Mouse (Mus musculus) liver, embryonic 16.5 days (tissue): ENCODE measurements at regions not wholly inside any gene's neighbourhood (a gene's known extent, or its start where the extent isn't known, plus 50 kb on each side); places are given as distances from the start of the nearest gene placed in this dataset.

Experiments
- ATAC-seq: fragments of 200-750 bp; cut with Nextera tagmentation; 2 replicates; pipeline ENCODE4 v1.8.0; 2017; ENCODE audit warnings: low read depth, mild to moderate bottlenecking, moderate number of reproducible peaks, moderate library complexity
- H3K27ac ChIP-seq: fragments of 300-500 bp; sonication (generic); 2 replicates; pipeline ENCODE4 v1.5.1; 2014; ENCODE audit warnings: mild to moderate bottlenecking, low read length
- H3K27me3 ChIP-seq: fragments of 300-500 bp; sonication (generic); 2 replicates; pipeline ENCODE4 v1.6.1; 2014; ENCODE audit warnings: low read depth, low read length, mixed read lengths; ENCODE audit not compliant: control insufficient read depth, insufficient read depth
- H3K36me3 ChIP-seq: fragments of 300-500 bp; sonication (generic); 2 replicates; pipeline ENCODE4 v1.6.1; 2014; ENCODE audit warnings: mild to moderate bottlenecking; ENCODE audit not compliant: control insufficient read depth, insufficient read depth
- H3K4me1 ChIP-seq: fragments of 300-500 bp; sonication (generic); 2 replicates; pipeline ENCODE4 v1.6.1; 2014; ENCODE audit warnings: low read depth, low read length, mixed read lengths; ENCODE audit not compliant: control insufficient read depth
- H3K4me2 ChIP-seq: fragments of 300-500 bp; sonication (generic); 2 replicates; pipeline ENCODE4 v1.6.1; 2014; ENCODE audit warnings: low read depth, low read length, mixed read lengths
- H3K4me3 ChIP-seq: fragments of 300-500 bp; sonication (generic); 2 replicates; pipeline ENCODE4 v1.5.1; 2014; ENCODE audit warnings: low read depth, mild to moderate bottlenecking, low read length
- H3K9ac ChIP-seq: fragments of 300-500 bp; sonication (generic); 2 replicates; pipeline ENCODE4 v1.6.1; 2014; ENCODE audit warnings: low read depth, low read length
- H3K9me3 ChIP-seq: fragments of 300-500 bp; sonication (generic); replicated peaks from 2 replicates; pipeline ENCODE4 v1.6.1; 2016; ENCODE audit warnings: low read length; ENCODE audit not compliant: control insufficient read depth
- WGBS: fragments of 180-500 bp; shearing (Covaris S2); extraction: QIAGEN DNeasy Blood & Tissue Kit; methylation state at CpG from one replicate; pipeline ENCODE4 v1.1.7; 2014; ENCODE audit not compliant: insufficient replicate concordance; 5-methylcytosine and 5-hydroxymethylcytosine counted together

DNA sequence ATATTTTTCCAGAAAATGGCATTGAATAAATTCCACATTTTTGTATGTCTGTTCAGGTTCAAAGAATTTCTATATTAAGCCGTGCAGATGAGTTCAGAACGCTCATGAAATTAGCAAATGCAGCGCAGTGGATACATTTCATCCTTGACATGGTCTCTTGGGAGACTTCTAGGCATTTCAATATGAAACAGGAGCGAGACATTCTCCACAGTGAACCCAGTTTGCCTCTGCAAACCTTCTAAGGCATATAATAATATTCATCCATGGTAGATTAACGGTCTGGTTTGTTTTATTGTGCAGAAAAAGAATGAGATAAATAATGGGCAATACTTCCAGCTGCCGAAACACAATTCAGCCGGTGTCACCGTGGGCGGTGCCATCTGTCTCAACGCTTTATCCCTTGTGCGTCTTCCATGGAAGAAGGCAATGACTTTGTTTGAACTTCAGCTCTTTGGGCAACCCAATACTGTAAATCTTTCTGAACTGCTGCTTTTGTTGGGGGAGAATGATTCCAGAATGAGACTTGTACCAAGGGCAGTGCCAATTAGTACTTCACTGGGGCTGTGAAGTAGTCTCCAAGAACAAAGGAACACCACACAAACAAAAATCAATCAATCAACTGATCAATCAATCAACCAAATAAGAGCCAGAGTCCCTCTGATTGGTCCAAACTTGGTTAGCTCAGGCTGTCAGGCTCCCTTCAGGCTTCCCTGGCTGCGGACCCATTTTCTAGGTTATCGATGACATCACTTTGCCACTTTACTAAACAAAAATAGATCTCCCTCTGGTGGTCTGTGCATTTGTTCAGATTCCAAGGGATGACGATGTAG lies 326.0 kb downstream of the Ice1 start:
- WGBS = 69% methylated on average over 14 of the region's 14 CpGs
- Histone ChIP-seq H3K27ac (no peak overlapping the region), H3K4me3 (no peak overlapping the region), H3K36me3 (no peaks in the 10 kb centered on the region), H3K27me3 (no peaks in the 10 kb centered on the region), H3K9ac (no peak overlapping the region), H3K4me2 (no peak overlapping the region), H3K4me1 (no peaks in the 10 kb centered on the region), H3K9me3 (no peaks in the 10 kb centered on the region)
- ATAC-seq = no peak

DNA sequence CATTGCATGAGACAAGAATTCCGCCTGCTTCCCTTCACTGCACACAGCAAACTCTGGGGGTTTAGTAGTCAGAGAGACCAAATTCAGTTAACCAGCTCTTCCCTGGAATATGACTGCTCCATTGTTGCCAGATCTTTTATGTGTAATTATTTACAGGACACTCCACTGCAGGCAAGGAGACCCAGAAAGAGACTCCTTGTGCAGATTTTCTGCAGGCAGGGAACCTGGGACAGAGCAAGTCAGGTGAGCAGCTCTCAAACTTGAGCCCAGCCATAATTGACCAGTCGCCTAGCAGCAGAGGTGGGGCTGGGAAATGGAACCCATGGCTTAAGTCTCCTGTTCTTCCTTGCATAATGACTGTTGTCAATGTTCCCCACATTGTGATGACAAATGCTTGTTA lies 324.2 kb downstream of the Ice1 start:
- Histone ChIP-seq H3K27me3 (no peaks in the 10 kb centered on the region), H3K27ac (no peak overlapping the region), H3K4me3 (no peak overlapping the region), H3K9me3 (no peaks in the 10 kb centered on the region), H3K36me3 (no peaks in the 10 kb centered on the region), H3K9ac (no peak overlapping the region), H3K4me2 (no peak overlapping the region), H3K4me1 (no peaks in the 10 kb centered on the region)
- ATAC-seq = no peak
- 39% methylated on average over 2 of the region's 2 CpGs for WGBS

- Histone ChIP-seq H3K36me3 (no peaks in the 10 kb centered on the region), H3K4me3 (no peak overlapping the region), H3K27me3 (no peaks in the 10 kb centered on the region), H3K9me3 (no peaks in the 10 kb centered on the region), H3K27ac (no peak overlapping the region), H3K9ac (no peak overlapping the region), H3K4me1 (no peaks in the 10 kb centered on the region), H3K4me2 (no peak overlapping the region)
- no peak for ATAC-seq
- WGBS = 65% methylated on average over 1 of the region's 1 CpGs
Measured at GRCm38 (mm10) chr13:70323537-70323936, 313.9 kb downstream of the Ice1 start.

GRCm38 (mm10) chr13:70336069-70336468 lies 301.4 kb downstream of the Ice1 start:
- Histone ChIP-seq H3K27ac (no peak overlapping the region), H3K4me2 (no peak overlapping the region), H3K27me3 (no peaks in the 10 kb centered on the region), H3K9me3 (no peaks in the 10 kb centered on the region), H3K36me3 (no peaks in the 10 kb centered on the region), H3K4me3 (no peak overlapping the region), H3K9ac (no peak overlapping the region), H3K4me1 (no peaks in the 10 kb centered on the region)
- ATAC-seq = no peak
- 55% methylated on average over 4 of the region's 4 CpGs for WGBS

- 46% methylated on average over 3 of the region's 3 CpGs for WGBS
- Histone ChIP-seq H3K27me3 (no peaks in the 10 kb centered on the region), H3K27ac (no peak overlapping the region), H3K4me2 (no peak overlapping the region), H3K36me3 (no peaks in the 10 kb centered on the region), H3K4me1 (no peaks in the 10 kb centered on the region), H3K9me3 (no peaks in the 10 kb centered on the region), H3K9ac (no peak overlapping the region), H3K4me3 (no peak overlapping the region)
- ATAC-seq = no peak
Measured at GRCm38 (mm10) chr13:70340437-70340836, 297.0 kb downstream of the Ice1 start.

DNA sequence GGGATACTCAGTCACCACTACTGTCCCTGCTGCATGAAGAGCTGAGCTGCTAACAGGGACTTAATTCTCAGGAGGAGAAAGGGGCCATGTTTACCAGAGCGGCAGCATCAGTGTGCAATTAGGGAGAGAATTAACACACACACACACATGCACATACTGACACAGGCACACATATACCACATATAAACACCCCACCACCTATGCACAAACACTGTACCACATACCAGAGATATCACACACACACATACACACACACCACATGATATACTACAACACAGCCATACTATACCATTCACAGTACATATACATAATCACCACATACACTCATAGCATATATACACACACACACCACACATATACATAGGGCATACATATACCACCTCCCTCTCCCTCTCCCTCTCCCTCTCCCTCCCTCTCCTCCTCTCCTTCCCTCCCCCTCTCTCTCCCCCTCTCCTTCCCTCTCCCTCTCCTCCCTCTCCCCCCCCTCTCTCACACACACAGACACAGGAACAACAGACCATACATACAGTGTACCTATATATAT lies 294.2 kb downstream of the Ice1 start:
- no peak for ATAC-seq
- H3K27ac ChIP-seq = no peak overlapping the region
- WGBS = 80% methylated on average over 1 of the region's 1 CpGs

GRCm38 (mm10) chr13:70343911-70344310 lies 293.5 kb downstream of the Ice1 start:
- no peaks in the 10 kb centered on the region for H3K27me3 ChIP-seq
- H3K4me2 ChIP-seq = no peak overlapping the region
- WGBS = 40% methylated on average over 2 of the region's 2 CpGs
- ATAC-seq = no peak
- no peaks in the 10 kb centered on the region for H3K36me3 ChIP-seq
- no peaks in the 10 kb centered on the region for H3K9me3 ChIP-seq
- H3K27ac ChIP-seq = no peak overlapping the region
- H3K9ac ChIP-seq = no peak overlapping the region
- no peaks in the 10 kb centered on the region for H3K4me1 ChIP-seq
- H3K4me3 ChIP-seq = no peak overlapping the region

More for the DNA sequence above, 294.2 kb downstream of the Ice1 start:
- Histone ChIP-seq H3K27me3 (no peaks in the 10 kb centered on the region), H3K4me3 (no peak overlapping the region), H3K4me1 (no peaks in the 10 kb centered on the region), H3K36me3 (no peaks in the 10 kb centered on the region), H3K4me2 (no peak overlapping the region), H3K9me3 (no peaks in the 10 kb centered on the region), H3K9ac (no peak overlapping the region)

DNA sequence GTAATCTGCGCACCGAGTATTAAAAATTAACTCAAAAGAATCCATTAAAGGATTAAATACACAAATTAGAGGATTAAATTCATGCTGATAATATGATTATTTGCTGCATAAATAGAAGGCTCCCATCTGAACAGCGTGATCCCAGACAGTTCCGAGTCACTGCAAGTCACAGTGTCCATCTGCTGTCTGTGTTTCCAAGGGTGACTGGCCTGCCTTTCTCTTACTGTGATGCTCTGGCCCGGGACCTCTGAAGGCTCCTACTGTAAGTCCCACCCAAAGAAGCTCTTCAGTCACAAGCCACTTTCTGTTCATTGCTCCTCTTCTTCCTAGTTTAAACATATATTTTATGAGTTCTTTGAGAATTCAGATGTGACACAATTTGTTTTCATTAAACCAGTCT lies 293.1 kb downstream of the Ice1 start:
- no peaks in the 10 kb centered on the region for H3K4me1 ChIP-seq
- no peak overlapping the region for H3K9ac ChIP-seq
- H3K27ac ChIP-seq = no peak overlapping the region
- ATAC-seq = no peak
- H3K4me3 ChIP-seq = no peak overlapping the region
- no peaks in the 10 kb centered on the region for H3K27me3 ChIP-seq
- H3K4me2 ChIP-seq = no peak overlapping the region
- no peaks in the 10 kb centered on the region for H3K9me3 ChIP-seq
- H3K36me3 ChIP-seq = no peaks in the 10 kb centered on the region
- WGBS = 72% methylated on average over 5 of the region's 5 CpGs

DNA sequence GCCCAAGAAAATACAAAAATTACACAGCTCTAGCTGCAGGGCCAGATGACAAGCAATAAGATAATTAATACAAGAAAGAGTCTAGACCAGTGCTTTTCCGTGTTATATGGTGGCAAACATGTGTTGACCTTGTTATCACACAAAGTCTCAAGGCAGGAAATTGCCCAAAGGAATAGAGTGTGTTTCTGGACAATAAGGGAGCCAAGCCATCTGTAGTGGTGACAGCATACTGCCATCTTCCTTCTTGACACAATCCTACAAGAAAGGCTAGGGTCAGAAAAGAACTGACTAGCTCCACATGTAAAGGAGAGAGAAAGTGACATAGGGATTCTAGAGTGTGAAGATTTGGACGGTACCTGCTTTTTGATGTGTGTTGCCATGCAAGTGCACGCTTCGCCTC lies 289.0 kb downstream of the Ice1 start:
- no peaks in the 10 kb centered on the region for H3K9me3 ChIP-seq
- no peaks in the 10 kb centered on the region for H3K27me3 ChIP-seq
- no peak overlapping the region for H3K4me3 ChIP-seq
- H3K9ac ChIP-seq = no peak overlapping the region
- ATAC-seq = no peak
- no peak overlapping the region for H3K27ac ChIP-seq
- H3K36me3 ChIP-seq = no peaks in the 10 kb centered on the region
- no peak overlapping the region for H3K4me2 ChIP-seq
- H3K4me1 ChIP-seq = no peaks in the 10 kb centered on the region
- WGBS = 58% methylated on average over 4 of the region's 4 CpGs
